ENCODE assay signal across 25 mouse cellular contexts in the genomic region with DNA sequence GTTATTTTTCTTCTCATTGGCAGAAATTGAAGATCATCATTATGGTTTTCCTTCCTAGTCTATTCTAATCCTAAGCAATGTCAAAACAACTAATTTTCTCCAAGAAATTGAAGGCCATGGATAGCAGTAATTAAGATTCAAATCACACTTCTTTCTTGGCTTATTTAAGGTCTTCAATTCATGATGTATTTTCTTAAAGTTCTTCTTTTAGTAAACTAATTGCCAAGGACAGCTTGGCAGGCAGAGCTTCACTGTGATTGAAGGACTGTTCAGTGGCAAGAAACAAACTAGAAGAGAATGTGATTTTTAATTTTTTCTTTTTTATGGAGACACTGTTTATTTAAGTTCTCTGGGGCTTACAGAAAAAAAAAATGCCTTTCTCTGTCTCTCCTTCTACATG.
DNase-seq lines count a peak whose midpoint lies in the region; ATAC-seq and TF ChIP-seq lines count a peak whose summit lies in the region.
"Had no signal": no experiment of that assay in that cellular context is flagged by ENCODE, and none has a peak within 500 bp of the region (broad histone marks: within the 10 kb centered on the region; RNA-seq: fewer than 3 reads in every experiment).

No protein-coding gene starts in this region.

- DNase-seq in forebrain, postnatal 0 days = peak; percentile 24
- DNase-seq in brain, adult 2 months (ENCODE audit: low read depth, low spot score) = peak; percentile 26
- DNase-seq in brain, embryonic 14.5 days (ENCODE audit: low read depth) = peak; percentile 53
- DNase-seq in urinary bladder, adult 18-20 months (ENCODE audit: low spot score in 2 of 2) = no peak
- DNase-seq: adrenal gland, adult 2 months; adrenal gland, postnatal 14 days; cerebellum, adult 11 months; cerebellum, adult 2 months; cerebellum, adult 9-11 months; cerebellum, postnatal 25 days; gastrocnemius, postnatal 10 days; gastrocnemius, postnatal 36 days; heart, adult 2 months; heart, postnatal 14 days had no signal

- ATAC-seq in forebrain, postnatal 0 days = no peak; the same call in 1 of the 2 replicates
- ATAC-seq in forebrain, embryonic 12.5 days (ENCODE audit: low FRiP score) = no peak
- ATAC-seq in kidney, embryonic 15.5 days (replicated peaks; ENCODE audit: low FRiP score) = no peak
- ATAC-seq: CD4-positive, CD25-positive, alpha-beta regulatory T cell, adult 4 months; forebrain, embryonic 15.5 days; intestine, postnatal 0 days had no signal

- no peaks in the 10 kb centered on the region for H3K36me3 ChIP-seq in forebrain, postnatal 0 days (ENCODE audit: insufficient read depth)
- no peaks in the 10 kb centered on the region for H3K36me3 ChIP-seq in forebrain, embryonic 12.5 days (replicated peaks)
- H3K36me3 ChIP-seq in kidney, embryonic 15.5 days = no peaks in the 10 kb centered on the region
- H3K36me3 ChIP-seq: embryonic facial prominence, embryonic 12.5 days; embryonic facial prominence, embryonic 15.5 days; forebrain, embryonic 15.5 days; heart, embryonic 10.5 days; heart, embryonic 13.5 days; hindbrain, embryonic 12.5 days; hindbrain, embryonic 15.5 days had no signal

- no peak for TF ChIP-seq POLR2A in brain, embryonic 14.5 days (IDR thresholded peaks at IDR 0.05; ENCODE audit: borderline replicate concordance, extremely low read depth, insufficient read depth, insufficient read length, poor library complexity, severe bottlenecking)

- no peak for TF ChIP-seq CTCF in forebrain, postnatal 0 days (IDR thresholded peaks at IDR 0.05; ENCODE audit: low read depth)
- TF ChIP-seq CTCF in brain, embryonic 14.5 days (IDR thresholded peaks at IDR 0.05; ENCODE audit: borderline replicate concordance, extremely low read depth, insufficient read depth, insufficient read length) = no peak

- H3K9me3 ChIP-seq in forebrain, postnatal 0 days (ENCODE audit: low read length) = no peaks in the 10 kb centered on the region
- H3K9me3 ChIP-seq in forebrain, embryonic 12.5 days = no peaks in the 10 kb centered on the region
- H3K9me3 ChIP-seq in kidney, embryonic 15.5 days (replicated peaks) = no peaks in the 10 kb centered on the region
- H3K9me3 ChIP-seq: embryonic facial prominence, embryonic 12.5 days; embryonic facial prominence, embryonic 15.5 days; forebrain, embryonic 15.5 days; heart, embryonic 10.5 days; heart, embryonic 13.5 days; hindbrain, embryonic 12.5 days; hindbrain, embryonic 15.5 days had no signal

- no peaks in the 10 kb centered on the region for H3K4me1 ChIP-seq in forebrain, postnatal 0 days (ENCODE audit: insufficient read depth)
- no peaks in the 10 kb centered on the region for H3K4me1 ChIP-seq in forebrain, embryonic 12.5 days
- H3K4me1 ChIP-seq in kidney, embryonic 15.5 days = no peaks in the 10 kb centered on the region
- H3K4me1 ChIP-seq: embryonic facial prominence, embryonic 12.5 days; embryonic facial prominence, embryonic 15.5 days; forebrain, embryonic 15.5 days; heart, embryonic 10.5 days; heart, embryonic 13.5 days; hindbrain, embryonic 12.5 days; hindbrain, embryonic 15.5 days had no signal

- no peak overlapping the region for H3K4me2 ChIP-seq in forebrain, postnatal 0 days (ENCODE audit: low read depth)
- no peak overlapping the region for H3K4me2 ChIP-seq in forebrain, embryonic 12.5 days
- no peak overlapping the region for H3K4me2 ChIP-seq in kidney, embryonic 15.5 days
- H3K4me2 ChIP-seq: embryonic facial prominence, embryonic 12.5 days; embryonic facial prominence, embryonic 15.5 days; forebrain, embryonic 15.5 days; heart, embryonic 13.5 days; hindbrain, embryonic 12.5 days; hindbrain, embryonic 15.5 days had no signal

- no peak overlapping the region for H3K27ac ChIP-seq in forebrain, postnatal 0 days (ENCODE audit: low read depth, low read length)
- H3K27ac ChIP-seq in forebrain, embryonic 12.5 days = no peak overlapping the region
- no peak overlapping the region for H3K27ac ChIP-seq in kidney, embryonic 15.5 days
- H3K27ac ChIP-seq: embryonic facial prominence, embryonic 12.5 days; embryonic facial prominence, embryonic 15.5 days; forebrain, embryonic 15.5 days; heart, adult 2 months; heart, embryonic 10.5 days; heart, embryonic 13.5 days; hindbrain, embryonic 12.5 days; hindbrain, embryonic 15.5 days had no signal

- H3K27me3 ChIP-seq in forebrain, postnatal 0 days (ENCODE audit: insufficient read depth, low read length) = no peaks in the 10 kb centered on the region
- H3K27me3 ChIP-seq in forebrain, embryonic 12.5 days = no peaks in the 10 kb centered on the region
- no peaks in the 10 kb centered on the region for H3K27me3 ChIP-seq in kidney, embryonic 15.5 days
- H3K27me3 ChIP-seq: embryonic facial prominence, embryonic 12.5 days; embryonic facial prominence, embryonic 15.5 days; forebrain, embryonic 15.5 days; heart, embryonic 13.5 days; hindbrain, embryonic 12.5 days; hindbrain, embryonic 15.5 days had no signal

- no peak overlapping the region for H3K4me3 ChIP-seq in forebrain, postnatal 0 days (ENCODE audit: low read depth, low read length)
- no peak overlapping the region for H3K4me3 ChIP-seq in forebrain, embryonic 12.5 days (replicated peaks)
- no peak overlapping the region for H3K4me3 ChIP-seq in kidney, embryonic 15.5 days (replicated peaks)
- H3K4me3 ChIP-seq: embryonic facial prominence, embryonic 12.5 days; embryonic facial prominence, embryonic 15.5 days; forebrain, embryonic 15.5 days; heart, adult 2 months; heart, embryonic 10.5 days; heart, embryonic 13.5 days; hindbrain, embryonic 12.5 days; hindbrain, embryonic 15.5 days had no signal

- H3K9ac ChIP-seq in forebrain, postnatal 0 days = no peak overlapping the region
- no peak overlapping the region for H3K9ac ChIP-seq in forebrain, embryonic 12.5 days
- no peak overlapping the region for H3K9ac ChIP-seq in kidney, embryonic 15.5 days
- H3K9ac ChIP-seq: embryonic facial prominence, embryonic 12.5 days; embryonic facial prominence, embryonic 15.5 days; forebrain, embryonic 15.5 days; heart, embryonic 13.5 days; hindbrain, embryonic 12.5 days; hindbrain, embryonic 15.5 days had no signal

Comparison
In these comparisons a context has a peak if more than half of its experiments do, and no peak if none do; other contexts are left out.
1. DNase-seq: peak in forebrain, postnatal 0 days (single experiment), brain, adult 2 months (single experiment) and brain, embryonic 14.5 days (single experiment); none in urinary bladder, adult 18-20 months (0 of 2).